Mouse (Mus musculus): ENCODE measurements around the gene Rab43.

DNA sequence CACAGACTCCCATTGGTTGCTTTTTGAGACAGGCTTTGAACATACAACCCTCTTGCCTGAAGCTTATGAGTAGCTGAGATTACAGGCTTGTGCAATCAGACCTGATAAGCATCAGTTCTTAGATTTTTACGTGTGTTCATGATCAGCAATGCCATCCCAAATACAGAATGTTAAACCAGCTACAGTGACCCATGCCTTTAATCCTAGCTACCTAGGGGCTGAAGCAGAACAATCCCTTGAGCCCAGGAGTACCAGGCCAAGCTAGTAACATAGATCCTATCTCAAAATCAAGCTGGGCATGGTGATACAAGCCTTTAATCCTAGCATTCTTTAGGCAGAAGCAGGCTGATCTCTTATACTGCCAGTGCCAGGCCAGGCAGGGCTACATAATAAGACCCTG is 7.9 kb downstream of the Rab43 start:
- no peak for TF ChIP-seq POLR2A (IDR thresholded peaks at IDR 0.05; ENCODE audit: insufficient read depth, low read depth, low read length)
- TF ChIP-seq CTCF (IDR thresholded peaks at IDR 0.05; ENCODE audit: insufficient read depth, low read depth, low read length), result no peak

All from olfactory bulb, adult 2 months (tissue).